Mouse (Mus musculus): ENCODE results near the gene Aldh4a1. TPM values are rescaled to one million over a fixed set of nuclear protein-coding genes. Genes with fewer than 3 reads are reported as not detected.
A peak's percentile ranks its signal among the peaks of the same experiment; 100 is the strongest.

The Aldh4a1 gene
- total and polyA plus RNA-seq, 3 experiments = 79.7 to 120 (median 96.7) TPM

DNA sequence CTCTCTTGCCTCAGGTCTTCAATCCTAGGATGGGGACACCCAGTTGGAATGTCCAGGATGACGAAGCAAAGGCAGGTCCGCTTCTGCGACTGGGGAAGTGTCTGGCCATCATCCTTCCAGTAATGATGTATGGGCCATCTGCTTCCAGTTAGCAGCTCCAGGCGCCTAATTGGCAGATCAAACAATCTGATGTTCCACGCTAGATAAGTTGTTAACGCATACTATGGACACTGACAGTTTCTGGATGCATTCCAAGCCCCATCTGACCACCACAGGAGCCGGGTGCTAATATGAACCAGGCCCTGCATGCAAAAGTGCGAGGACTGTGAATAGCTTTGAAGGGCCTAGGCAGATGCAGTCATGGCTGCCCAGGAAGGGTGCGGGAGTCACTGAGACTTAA is 53.0 kb downstream of the Aldh4a1 start:
- H3K27me3 ChIP-seq (ENCODE audit: control insufficient read depth, insufficient read depth, low read length) = no peaks in the 10 kb centered on the region
- 44% methylated on average over 9 of the region's 9 CpGs for WGBS
- H3K27ac ChIP-seq = no peak overlapping the region
- H3K4me1 ChIP-seq (ENCODE audit: control insufficient read depth, insufficient read depth, low read length) = no peaks in the 10 kb centered on the region
- no peaks in the 10 kb centered on the region for H3K79me2 ChIP-seq (replicated peaks; ENCODE audit: control insufficient read depth, insufficient read depth, low read length)
- no peaks in the 10 kb centered on the region for H3K36me3 ChIP-seq (ENCODE audit: control insufficient read depth, insufficient read depth, low read length)
- intact Hi-C loops (cut with DNase I) = no loop called here
- no peak for TF ChIP-seq POLR2A (IDR thresholded peaks at IDR 0.05; ENCODE audit: insufficient read depth, low read depth, low read length)
- no peak overlapping the region for H3K9ac ChIP-seq (ENCODE audit: low read depth, low read length)
- no peak overlapping the region for H3K4me3 ChIP-seq
- DNase-seq = no peak

DNA sequence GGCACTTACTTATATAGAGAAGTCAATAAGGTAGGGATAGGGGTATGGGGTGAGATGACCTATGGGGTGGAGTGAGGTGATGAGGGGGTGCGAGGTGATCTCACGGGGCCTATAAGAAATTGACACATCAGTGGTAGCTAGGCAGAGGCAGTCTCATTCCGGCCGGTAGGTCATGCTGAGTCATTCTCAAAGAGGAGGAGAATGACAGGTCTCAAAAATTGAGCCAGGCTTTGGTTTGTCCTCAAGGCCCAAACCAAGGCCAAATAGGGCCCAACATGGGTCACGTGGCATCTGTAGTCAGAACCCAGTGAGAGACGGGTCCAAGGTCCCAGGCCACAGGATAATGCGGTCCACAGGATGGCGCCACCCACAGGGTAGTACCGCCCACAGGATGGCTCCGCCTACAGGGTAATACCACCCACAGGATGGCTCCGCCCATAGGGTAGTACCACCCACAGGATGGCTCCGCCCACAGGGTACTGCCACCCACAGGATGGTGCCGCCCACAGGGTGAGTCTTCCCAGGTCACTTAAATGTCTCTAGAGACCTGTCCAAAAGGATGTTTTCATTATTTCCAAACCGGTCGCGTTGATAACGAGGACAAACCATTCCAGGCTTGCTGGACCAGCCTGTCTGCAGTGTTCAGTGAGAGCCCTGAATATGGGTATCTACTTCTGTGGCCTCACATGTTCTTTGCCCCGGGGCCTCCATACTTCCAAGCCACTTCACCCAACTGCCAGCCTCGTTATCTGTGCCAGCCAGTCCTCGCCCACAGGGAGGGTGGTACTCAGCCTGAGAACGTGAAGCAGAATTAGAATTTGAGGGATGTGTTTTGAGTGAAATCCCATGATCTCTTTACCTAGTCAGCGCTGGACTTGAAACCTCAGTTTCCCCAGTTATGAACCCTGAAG is 61.3 kb downstream of the Aldh4a1 start:
- Histone ChIP-seq H3K36me3 (ENCODE audit: control insufficient read depth, insufficient read depth, low read length) (no peaks in the 10 kb centered on the region), H3K79me2 (replicated peaks; ENCODE audit: control insufficient read depth, insufficient read depth, low read length) (no peaks in the 10 kb centered on the region), H3K27me3 (ENCODE audit: control insufficient read depth, insufficient read depth, low read length) (no peaks in the 10 kb centered on the region), H3K27ac (no peak overlapping the region), H3K9ac (ENCODE audit: low read depth, low read length) (no peak overlapping the region), H3K4me1 (ENCODE audit: control insufficient read depth, insufficient read depth, low read length) (no peaks in the 10 kb centered on the region), H3K4me3 (no peak overlapping the region)
- intact Hi-C loops (cut with DNase I) = loop anchor here (1.0 kb wide), 1 partner anchor 174 kb away; no protein-coding TSS in a partner anchor
- no peak for TF ChIP-seq POLR2A (IDR thresholded peaks at IDR 0.05; ENCODE audit: insufficient read depth, low read depth, low read length)
- no peak for TF ChIP-seq CTCF (IDR thresholded peaks at IDR 0.05)
- TF ChIP-seq EP300 (IDR thresholded peaks at IDR 0.05; ENCODE audit: insufficient read depth, low read depth, low read length) = no peak
- WGBS = 67% methylated on average over 22 of the region's 22 CpGs
- DNase-seq = no peak

- Histone ChIP-seq H3K27ac (no peak overlapping the region), H3K4me1 (ENCODE audit: control insufficient read depth, insufficient read depth, low read length) (no peaks in the 10 kb centered on the region), H3K79me2 (replicated peaks; ENCODE audit: control insufficient read depth, insufficient read depth, low read length) (no peaks in the 10 kb centered on the region), H3K4me3 (no peak overlapping the region), H3K9ac (ENCODE audit: low read depth, low read length) (no peak overlapping the region), H3K36me3 (ENCODE audit: control insufficient read depth, insufficient read depth, low read length) (no peaks in the 10 kb centered on the region), H3K27me3 (ENCODE audit: control insufficient read depth, insufficient read depth, low read length) (no peaks in the 10 kb centered on the region)
- intact Hi-C loops (cut with DNase I) = loop anchor here (1.0 kb wide), 1 partner anchor 174 kb away; no protein-coding TSS in a partner anchor
- WGBS = 10% methylated on average over 3 of the region's 3 CpGs
- peak; percentile 14 to 59 for DNase-seq
- TF ChIP-seq EP300 (IDR thresholded peaks at IDR 0.05; ENCODE audit: insufficient read depth, low read depth, low read length) (no peak), POLR2A (IDR thresholded peaks at IDR 0.05; ENCODE audit: insufficient read depth, low read depth, low read length) (no peak), CTCF (IDR thresholded peaks at IDR 0.05) (peak; percentile 77)
These were observed 62.0 kb downstream of the Aldh4a1 start for GRCm38 (mm10) chr4:139684639-139685017.

GRCm38 (mm10) chr4:139688058-139688457 is 65.4 kb downstream of the Aldh4a1 start:
- TF ChIP-seq CTCF (IDR thresholded peaks at IDR 0.05) (no peak), EP300 (IDR thresholded peaks at IDR 0.05; ENCODE audit: insufficient read depth, low read depth, low read length) (no peak), POLR2A (IDR thresholded peaks at IDR 0.05; ENCODE audit: insufficient read depth, low read depth, low read length) (no peak)
- no peaks in the 10 kb centered on the region for H3K36me3 ChIP-seq (ENCODE audit: control insufficient read depth, insufficient read depth, low read length)
- intact Hi-C loops (cut with DNase I) = no loop called here
- no peaks in the 10 kb centered on the region for H3K4me1 ChIP-seq (ENCODE audit: control insufficient read depth, insufficient read depth, low read length)
- no peak for DNase-seq
- WGBS = 69% methylated on average over 9 of the region's 9 CpGs
- no peak overlapping the region for H3K4me3 ChIP-seq
- H3K27me3 ChIP-seq (ENCODE audit: control insufficient read depth, insufficient read depth, low read length) = no peaks in the 10 kb centered on the region
- no peaks in the 10 kb centered on the region for H3K79me2 ChIP-seq (replicated peaks; ENCODE audit: control insufficient read depth, insufficient read depth, low read length)
- no peak overlapping the region for H3K27ac ChIP-seq
- no peak overlapping the region for H3K9ac ChIP-seq (ENCODE audit: low read depth, low read length)

GRCm38 (mm10) chr4:139689627-139690269 is 67.1 kb downstream of the Aldh4a1 start:
- WGBS = 25% methylated on average over 7 of the region's 7 CpGs
- H3K27me3 ChIP-seq (ENCODE audit: control insufficient read depth, insufficient read depth, low read length) = no peaks in the 10 kb centered on the region

GRCm38 (mm10) chr4:139693315-139693714 is 70.6 kb downstream of the Aldh4a1 start:
- Histone ChIP-seq H3K9ac (ENCODE audit: low read depth, low read length) (no peak overlapping the region), H3K36me3 (ENCODE audit: control insufficient read depth, insufficient read depth, low read length) (no peaks in the 10 kb centered on the region), H3K27ac (no peak overlapping the region), H3K27me3 (ENCODE audit: control insufficient read depth, insufficient read depth, low read length) (no peaks in the 10 kb centered on the region), H3K4me3 (no peak overlapping the region), H3K4me1 (ENCODE audit: control insufficient read depth, insufficient read depth, low read length) (no peaks in the 10 kb centered on the region), H3K79me2 (replicated peaks; ENCODE audit: control insufficient read depth, insufficient read depth, low read length) (no peaks in the 10 kb centered on the region)
- DNase-seq = no peak
- TF ChIP-seq POLR2A (IDR thresholded peaks at IDR 0.05; ENCODE audit: insufficient read depth, low read depth, low read length) = no peak
- TF ChIP-seq EP300 (IDR thresholded peaks at IDR 0.05; ENCODE audit: insufficient read depth, low read depth, low read length) = no peak
- TF ChIP-seq CTCF (IDR thresholded peaks at IDR 0.05) = no peak
- intact Hi-C loops (cut with DNase I) = no loop called here
- 45% methylated on average over 5 of the region's 5 CpGs for WGBS

More at GRCm38 (mm10) chr4:139689627-139690269, 67.1 kb downstream of the Aldh4a1 start:
- no peak overlapping the region for H3K4me3 ChIP-seq
- H3K36me3 ChIP-seq (ENCODE audit: control insufficient read depth, insufficient read depth, low read length) = no peaks in the 10 kb centered on the region
- H3K9ac ChIP-seq (ENCODE audit: low read depth, low read length) = no peak overlapping the region
- no peak for DNase-seq
- H3K79me2 ChIP-seq (replicated peaks; ENCODE audit: control insufficient read depth, insufficient read depth, low read length) = no peaks in the 10 kb centered on the region
- H3K4me1 ChIP-seq (ENCODE audit: control insufficient read depth, insufficient read depth, low read length) = no peaks in the 10 kb centered on the region
- H3K27ac ChIP-seq = no peak overlapping the region
- TF ChIP-seq CTCF (IDR thresholded peaks at IDR 0.05) (no peak), POLR2A (IDR thresholded peaks at IDR 0.05; ENCODE audit: insufficient read depth, low read depth, low read length) (no peak)
- intact Hi-C loops (cut with DNase I) = no loop called here
